Mouse (Mus musculus) layer of hippocampus, postnatal 36 days (tissue): ENCODE data around the gene Hoga1. TPM values are rescaled to one million over a fixed set of nuclear protein-coding genes. Genes with fewer than 3 reads are reported as not detected.
"Not testable (repeated sequence)": the region's sequence is repeated elsewhere in the genome, so short reads cannot be mapped to it uniquely, and the experiment has no call there.

ENCODE experiments used
- DNase-seq, 2 experiments: peaks; one replicate each; pipeline ENCODE4 v3.0.0; 2022
- total RNA-seq, 2 experiments: library from RNA; stranded (reverse); gene quantifications; 2 replicates each; pipeline ENCODE4 v1.2.3; 2021

Gene Hoga1
- total RNA-seq, 2 experiments from 2014 or later, result 5.8 to 8.7 TPM

DNA sequence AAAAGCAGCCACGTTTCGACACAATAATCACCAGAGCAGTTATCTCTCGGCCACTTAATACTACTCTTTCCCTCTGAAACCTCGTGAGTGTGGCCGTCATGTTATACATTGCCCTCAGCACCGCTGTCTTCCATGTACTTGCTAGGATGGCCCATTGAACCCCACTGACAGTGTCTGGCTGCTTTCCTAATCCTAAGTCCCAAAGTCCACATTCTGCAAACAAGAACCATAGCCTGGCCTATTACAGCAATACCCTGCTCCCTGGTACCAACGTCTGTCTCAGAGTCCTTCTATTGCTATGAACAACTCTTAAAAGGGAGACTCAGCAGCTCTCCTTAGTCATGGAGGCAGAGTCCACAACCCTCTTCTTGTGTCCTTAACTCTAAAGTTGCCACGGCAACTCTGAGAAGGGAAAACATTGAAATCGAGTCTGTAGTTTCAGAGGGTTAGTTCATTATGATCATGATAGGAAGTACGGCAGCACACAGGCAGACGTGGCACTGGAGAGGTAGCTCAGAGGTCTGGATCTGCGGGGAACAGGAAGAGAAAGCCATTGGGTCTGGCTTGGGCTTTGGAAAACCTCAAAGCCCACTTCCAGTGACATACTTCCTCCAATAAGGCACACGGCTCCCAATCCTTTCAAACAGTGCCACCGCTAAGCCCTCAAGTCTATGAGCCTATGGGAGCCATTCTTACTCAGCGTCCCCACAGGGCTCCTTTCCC lies 26.6 kb downstream of the Hoga1 start:
- no peak for DNase-seq

DNA sequence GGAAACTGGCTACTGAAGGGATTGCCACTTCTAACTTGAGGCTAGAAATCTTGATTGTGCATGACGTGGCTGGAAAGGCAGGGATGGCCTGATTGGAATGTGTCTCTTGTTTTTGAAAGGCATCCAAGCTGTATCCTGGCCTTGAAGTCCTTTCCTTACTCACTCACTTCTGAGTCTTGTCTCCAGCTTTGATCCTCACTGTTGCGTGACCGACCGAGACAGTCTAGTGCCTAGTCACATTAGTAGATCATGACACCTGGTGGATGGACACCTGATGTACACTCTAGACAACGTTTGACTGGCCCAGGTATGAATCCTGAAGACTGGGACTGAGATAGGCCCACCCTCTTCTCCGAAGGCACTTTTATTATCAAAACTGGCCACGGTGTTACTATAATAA lies 27.4 kb downstream of the Hoga1 start:
- no peak for DNase-seq

DNA sequence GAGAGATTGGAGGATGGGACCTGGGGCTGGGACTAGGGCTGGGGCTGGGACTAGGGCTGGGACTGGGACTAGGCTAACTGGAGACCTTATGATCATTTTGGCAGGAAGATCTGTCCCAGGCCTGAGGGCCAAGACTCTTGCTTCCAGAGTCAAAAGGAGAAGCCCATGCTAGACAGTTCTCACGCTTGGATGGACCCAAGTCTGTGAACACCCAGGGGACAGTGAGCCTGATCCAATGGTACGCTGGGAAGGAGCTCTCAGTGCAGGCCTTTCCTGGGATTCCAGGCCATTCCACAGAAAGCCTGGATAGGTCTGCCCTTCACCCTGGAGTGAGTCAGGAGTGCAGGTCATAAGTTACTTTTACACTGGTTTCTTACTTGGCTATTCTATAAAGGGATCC lies 29.6 kb downstream of the Hoga1 start:
- DNase-seq, result no peak

DNA sequence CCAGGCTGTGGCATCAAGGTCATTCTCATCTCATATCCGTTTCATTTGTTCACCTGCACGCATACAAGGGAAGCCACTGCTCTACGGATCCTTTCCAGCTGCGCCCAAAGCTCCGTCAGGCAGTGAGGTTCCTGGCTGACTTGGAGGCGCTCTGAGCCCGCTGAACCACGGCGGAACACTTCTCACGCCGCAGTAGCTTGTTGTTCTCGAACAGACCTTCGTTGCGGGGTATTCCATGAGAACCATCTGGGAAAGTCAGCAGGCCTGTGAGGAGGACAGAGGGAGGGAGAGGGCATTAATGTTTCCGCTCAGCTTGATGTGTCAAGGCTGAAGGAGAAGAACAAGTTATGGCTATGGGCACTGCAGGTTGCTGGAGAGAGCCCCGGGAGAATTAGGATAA lies 30.6 kb downstream of the Hoga1 start:
- no peak for DNase-seq

DNA sequence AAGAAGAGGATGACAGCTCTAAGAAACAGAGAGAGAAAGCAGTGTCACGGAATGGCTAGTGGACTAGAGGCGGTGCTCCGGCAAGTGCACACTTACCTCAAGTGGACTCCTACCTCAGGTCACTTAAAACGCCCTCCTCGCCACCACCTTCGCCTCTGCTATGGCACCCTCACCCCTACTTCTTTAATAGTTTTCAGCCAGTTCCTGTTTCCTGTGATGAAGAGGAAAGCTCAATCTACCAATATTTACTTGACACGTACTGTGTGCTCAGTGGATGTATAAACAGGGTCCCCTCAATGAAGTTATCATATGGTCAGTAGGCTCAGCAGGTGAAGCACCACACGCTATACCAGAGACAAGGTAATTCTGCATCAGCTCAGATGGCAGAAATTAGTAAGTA lies 33.2 kb downstream of the Hoga1 start:
- no peak for DNase-seq

DNA sequence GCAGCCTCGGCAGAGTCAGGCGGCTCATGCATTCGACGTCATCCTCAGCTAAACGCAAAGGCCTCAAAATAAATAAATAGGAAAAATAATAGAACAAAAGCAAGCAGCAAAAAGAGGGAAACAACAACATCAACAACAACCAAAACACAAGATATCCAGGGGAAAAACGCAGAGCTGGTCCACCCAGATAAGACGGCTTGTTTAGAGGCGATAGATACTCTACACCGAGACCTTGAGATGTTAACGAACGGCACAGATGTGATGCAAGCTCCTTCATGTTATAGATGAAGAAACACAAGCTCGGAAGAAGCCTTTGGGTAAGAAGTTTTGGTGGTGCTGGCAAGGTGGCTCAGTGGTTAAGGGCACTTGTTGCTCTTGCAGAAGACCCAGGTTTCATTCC lies 33.6 kb downstream of the Hoga1 start:
- no peak for DNase-seq

DNA sequence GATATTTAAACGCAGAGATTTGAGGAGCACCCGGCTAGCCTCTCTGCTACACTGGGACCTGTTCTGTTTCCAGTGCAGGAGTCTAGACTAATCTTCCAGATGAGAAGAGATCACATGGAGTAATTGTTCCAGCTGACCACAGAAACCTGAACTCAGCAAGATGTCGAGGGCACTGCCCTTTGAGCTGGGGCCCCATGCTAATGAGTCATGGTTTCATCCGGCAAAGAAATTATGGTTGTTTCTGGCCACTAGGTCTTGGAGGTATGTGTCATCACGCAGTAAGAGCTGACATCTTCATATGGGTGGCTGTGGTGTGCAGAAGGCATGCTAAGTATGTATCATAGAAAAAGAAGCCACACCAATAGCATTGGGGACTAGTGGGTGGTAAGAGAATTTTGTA lies 34.5 kb downstream of the Hoga1 start:
- no peak for DNase-seq

DNA sequence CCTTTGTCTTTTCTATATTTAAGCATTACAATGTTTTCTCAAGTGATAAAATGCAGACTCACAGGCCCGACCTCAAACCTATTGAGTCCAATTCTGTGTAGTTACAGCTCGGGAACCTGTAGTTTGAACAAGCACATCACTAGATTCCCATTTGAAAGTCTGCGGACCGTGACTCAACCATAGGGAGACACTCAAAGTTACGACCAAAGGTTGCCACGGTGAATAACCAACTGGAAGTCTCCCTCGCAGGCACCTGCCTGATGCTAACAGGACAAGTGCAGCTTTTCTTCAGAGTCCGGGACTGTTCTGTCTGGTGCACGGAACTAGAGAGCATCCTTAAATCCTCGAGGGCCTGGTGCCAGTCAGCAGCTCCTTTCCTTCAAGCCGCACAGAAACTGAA lies 35.1 kb downstream of the Hoga1 start:
- no peak for DNase-seq

DNA sequence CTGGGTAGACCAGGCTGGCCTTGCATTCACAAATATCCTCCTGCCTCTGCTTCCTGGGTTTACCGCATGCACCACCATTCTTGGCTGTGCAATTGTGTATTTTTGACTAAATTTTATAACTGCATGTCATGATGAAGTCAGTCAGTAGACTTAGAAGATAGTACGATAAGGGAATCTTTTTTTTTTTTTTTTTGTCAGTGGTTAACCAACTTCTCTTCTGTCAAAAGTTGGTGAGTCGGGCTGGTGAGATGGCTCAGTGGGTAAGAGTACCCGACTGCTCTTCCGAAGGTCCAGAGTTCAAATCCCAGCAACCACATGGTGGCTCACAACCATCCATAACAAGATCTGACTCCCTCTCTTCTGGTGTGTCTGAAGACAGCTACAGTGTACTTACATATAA lies 36.2 kb downstream of the Hoga1 start:
- not testable (repeated sequence) for DNase-seq

DNA sequence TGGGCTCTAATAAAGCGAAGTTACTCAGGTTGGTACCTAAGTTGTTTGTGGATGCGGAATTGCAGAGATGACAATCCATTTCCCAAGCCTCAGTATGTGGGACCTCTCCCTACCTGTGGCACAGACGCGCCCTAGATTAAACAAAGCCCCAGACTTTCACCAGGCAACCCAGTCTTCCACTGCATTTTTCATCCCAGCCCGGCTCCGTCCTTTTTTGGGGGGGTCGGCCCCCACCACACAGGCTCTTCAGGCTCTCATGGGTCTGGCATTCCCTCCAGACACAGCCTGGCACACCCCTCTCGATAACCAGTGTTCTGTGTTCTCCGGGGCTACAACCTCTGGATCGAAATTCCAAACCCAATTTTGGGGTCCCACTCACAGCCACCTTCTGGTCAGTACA lies 40.3 kb downstream of the Hoga1 start:
- DNase-seq, result no peak

DNA sequence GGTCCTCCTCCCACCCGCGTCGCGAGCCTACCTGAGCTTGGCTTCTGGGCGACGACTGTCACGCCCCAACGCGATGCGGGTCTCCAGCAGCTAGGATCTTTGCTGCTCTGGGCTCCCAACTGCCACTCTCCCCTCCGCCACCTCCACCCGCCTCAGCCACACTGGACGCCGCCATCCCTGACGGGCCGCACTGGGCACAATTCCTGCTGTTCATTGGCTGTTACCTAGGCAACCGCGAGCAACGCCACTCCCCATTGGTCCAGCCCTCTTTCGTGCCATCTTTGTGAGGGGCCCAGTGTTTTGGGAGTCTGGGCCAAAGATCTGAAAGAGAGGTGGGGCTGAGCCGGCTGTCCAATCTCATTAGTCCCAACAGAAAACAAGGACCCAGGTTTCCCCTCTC lies 40.8 kb downstream of the Hoga1 start, which contains the start of gene Morn4:
Gene Morn4 (minus strand): TSS at position 192 of the 400 bp plus-strand sequence.
- peak; percentile 92 to 93 for DNase-seq

DNA sequence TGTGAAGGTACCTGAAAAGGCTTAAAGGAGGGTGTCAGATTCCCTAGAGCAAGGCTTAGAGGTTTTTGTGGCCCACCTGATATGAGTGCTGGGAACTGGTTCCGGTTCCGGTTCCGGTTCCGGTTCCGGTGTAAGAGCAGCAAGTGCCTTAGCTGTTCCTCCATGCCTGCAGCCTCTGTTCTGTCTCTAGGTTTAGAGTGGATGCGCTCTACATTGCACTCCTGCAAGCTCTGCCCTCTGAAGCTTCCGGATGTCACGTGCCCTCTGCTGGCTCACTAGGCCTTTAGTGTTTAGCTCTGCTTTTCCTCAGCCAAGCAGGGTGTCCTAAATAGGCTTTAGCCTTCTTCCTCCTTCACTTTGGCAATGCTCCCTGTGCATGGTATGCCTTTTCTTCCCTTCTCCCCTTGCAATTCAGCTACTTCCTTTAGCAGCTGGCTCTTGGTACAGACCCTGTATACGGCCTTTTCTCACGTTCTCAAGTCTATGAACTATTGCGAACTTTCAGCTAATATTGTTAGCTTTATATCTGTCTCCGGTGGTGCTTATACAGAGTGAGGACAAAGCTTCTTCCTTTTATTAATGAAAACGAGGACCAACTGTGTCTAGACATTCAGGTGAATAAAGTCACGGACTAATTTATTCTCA lies 43.8 kb downstream of the Hoga1 start:
- DNase-seq, result peak; percentile 36 to 49

DNA sequence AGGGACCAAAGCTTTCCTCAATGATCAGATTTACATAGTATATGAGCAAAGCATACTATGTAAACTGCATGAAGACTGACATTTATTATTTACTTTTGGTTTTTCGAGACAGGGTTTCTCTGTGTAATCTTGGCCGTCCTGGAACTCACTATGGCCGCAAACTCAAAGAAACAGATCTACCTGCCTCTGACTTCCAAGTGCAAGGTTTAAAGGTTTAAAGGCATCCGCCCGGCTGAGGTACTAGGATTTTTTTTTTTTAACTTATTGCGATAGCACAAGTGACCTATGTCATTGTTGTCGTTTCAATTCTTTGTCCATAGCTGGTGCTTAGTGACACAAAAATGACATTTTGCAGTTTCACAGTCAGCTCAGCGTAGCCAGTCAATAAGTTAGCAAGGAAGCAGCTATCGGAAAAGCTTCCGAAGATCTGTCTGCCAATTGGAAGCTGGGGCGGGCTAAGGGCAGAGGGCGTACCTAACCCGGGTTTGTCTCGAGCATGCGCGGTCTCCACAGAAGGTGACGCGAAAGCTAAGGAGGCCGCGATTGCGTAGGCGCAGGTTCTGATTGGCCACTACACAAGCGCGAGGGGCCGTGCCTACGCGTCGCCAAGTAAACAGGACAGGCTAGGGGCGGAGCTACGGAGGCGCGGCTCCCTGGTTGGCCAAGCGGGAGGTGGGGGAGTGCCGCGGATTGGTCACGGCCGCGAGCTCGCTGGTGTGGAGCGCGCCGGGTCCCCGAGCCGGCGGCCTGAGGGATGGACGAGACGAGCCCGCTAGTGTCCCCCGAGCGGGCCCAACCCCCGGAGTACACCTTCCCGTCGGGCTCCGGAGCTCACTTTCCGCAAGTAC lies 44.6 kb downstream of the Hoga1 start, which contains the start of gene Pi4k2a:
Gene Pi4k2a (plus strand): TSS at position 723 of the 848 bp plus-strand sequence.
- DNase-seq, result peak; percentile 99

DNA sequence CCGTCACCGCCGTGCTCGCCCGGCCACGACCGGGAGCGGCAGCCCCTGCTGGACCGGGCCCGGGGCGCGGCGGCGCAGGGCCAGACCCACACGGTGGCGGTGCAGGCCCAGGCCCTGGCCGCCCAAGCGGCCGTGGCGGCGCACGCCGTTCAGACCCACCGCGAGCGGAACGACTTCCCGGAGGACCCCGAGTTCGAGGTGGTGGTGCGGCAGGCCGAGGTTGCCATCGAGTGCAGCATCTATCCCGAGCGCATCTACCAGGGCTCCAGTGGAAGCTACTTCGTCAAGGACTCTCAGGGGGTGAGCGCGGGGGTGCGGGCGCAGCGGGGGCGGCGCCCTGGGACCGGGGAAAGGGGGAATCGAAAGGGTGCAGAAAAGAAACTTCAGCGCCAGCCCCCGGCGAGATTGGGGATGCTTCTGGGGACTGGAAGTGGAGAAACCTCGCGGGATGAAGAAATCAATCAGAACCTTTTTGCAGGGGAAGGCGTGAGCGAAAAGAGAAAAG lies 45.3 kb downstream of the Hoga1 start:
- DNase-seq, result no peak

DNA sequence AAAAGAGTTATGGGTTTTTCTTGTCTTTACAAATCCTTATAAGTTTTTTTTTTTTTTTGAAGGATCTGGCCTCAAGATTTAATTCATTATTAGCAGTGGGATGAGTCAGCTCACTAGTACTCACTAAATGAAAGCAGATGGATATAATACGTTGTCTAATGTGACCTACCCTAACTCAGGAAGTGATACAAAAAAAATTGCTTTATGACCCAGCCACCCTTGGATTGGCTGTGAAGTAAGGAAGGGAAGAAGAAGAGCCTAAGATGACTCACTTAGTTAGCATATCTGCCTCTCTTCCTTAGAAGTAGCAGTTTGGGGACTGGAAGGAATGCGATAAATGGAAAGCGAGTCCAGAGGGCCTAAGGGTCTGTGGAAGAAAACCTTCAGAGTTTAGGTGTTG lies 54.0 kb downstream of the Hoga1 start:
- no peak for DNase-seq

DNA sequence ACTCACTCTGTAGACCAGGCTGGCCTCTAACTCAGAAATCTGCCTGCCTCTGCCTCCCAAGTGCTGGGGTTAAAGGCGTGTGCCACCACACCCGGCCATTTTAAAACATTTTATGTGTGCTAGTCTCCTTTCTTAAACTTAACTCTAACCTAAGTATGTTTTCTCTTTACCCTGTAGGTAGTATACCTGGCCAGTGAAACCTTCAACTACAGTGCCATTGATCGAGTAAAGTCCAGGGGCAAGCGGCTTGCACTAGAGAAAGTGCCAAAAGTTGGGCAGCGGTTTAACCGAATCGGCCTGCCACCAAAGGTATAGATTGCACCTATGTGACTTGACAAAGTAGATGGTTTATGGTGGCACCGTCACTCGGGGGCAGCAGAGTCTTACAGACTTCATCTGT lies 59.3 kb downstream of the Hoga1 start:
- no peak for DNase-seq

DNA sequence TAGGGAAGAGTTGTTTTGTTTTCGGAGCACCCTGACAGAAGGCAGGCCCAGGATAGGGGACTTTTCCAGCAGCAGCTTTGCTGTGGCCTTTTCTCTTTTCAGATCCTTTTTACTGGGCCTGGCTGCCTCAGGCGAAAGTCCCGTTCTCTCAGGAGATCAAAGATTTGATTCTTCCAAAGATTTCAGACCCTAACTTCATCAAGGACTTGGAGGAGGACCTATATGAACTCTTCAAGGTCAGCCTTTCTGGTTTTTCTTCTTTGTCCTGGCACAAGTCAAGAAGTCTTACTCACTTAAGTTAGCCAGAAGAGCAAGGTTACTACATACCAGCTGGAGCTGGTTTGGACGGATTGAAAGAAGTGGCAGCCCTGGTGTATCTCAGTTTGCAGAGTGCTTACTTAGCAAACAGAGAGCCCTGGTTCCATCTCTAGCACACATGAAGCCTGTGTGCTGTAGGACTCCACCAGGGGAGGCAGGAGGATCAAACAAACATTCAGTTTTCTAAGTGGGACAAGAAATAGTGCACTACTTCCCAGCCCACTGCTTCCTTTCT lies 70.4 kb downstream of the Hoga1 start:
- DNase-seq, result no peak

DNA sequence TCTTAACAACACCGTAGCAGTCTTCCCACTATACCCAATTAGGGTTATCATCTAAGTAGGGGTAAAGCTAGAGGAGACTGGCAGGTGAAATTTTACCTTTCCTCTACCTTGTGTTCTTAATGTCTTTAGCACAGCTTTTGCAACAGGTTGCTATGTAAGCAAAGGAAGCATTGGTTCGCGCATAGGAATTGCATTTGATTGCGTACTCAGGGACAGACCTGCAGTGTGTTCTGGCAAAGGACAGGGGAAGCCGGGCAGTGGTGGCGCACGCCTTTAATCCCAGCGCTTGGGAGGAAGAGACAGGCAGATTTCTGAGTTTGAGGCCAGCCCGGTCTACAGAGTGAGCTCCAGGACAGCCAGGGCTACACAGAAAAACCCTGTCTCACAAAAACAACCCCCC lies 72.7 kb downstream of the Hoga1 start:
- DNase-seq, result no peak

DNA sequence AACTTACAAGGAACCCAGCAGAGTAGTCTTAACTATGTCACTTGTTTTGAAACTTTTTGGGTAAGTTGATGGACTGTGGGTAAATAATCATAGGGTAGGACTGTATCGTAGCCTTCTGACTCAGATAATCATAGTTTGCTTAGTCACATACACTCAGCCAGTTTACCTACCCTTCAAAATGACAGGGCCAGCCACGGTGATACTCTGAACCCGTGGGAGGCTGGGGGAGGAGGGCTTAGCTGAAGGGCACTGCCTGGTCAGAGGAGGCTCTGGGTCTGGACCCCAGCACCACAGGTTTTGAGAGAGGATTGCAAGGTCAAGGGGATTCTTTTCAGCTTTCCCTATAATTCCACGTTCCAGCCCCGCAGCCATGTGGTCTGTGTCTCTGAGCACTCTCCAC lies 73.2 kb downstream of the Hoga1 start:
- no peak for DNase-seq

DNA sequence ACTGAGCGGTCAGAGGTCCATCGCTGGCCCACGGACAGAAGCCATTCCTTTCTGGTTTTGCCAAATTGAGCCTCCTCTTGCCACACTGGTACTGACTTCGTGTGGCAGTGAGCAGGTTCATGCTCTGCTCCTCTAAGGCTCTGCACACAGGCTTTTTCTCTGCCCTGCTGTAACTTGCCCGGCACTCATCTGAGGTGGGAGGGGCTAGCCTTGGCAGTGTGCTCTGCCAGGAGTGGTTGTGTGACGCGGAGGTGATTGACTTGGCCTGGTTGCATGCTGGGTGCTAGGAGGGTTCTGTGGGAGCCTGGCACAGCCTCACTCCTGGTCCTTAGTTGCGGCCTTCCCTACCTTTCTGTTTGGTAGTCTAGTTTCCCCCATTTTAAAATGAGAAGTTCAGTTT lies 75.0 kb downstream of the Hoga1 start:
- no peak for DNase-seq
